Mouse (Mus musculus) MEL (cell line): ENCODE data around the gene Mnx1. TPM values are rescaled to one million over a fixed set of nuclear protein-coding genes. Genes with fewer than 3 reads are reported as not detected.

Source experiments
- DNase-seq: peaks from one replicate; pipeline ENCODE4 v3.0.0; 2011; ENCODE audit warnings: low read depth, low spot score
- H3K27ac ChIP-seq: 2 replicates; pipeline ENCODE4 v1.5.1; 2012; ENCODE audit warnings: low read depth, mild to moderate bottlenecking, control low read depth, low read length, moderate library complexity; ENCODE audit not compliant: control insufficient read depth
- H3K27me3 ChIP-seq, 2 experiments: fragments of 150-350 bp in 1 of 2; sonication (generic) in 1 of 2; 2 replicates each; pipeline ENCODE4 v1.6.1; 2012; ENCODE audit warnings: low read length in 2 of 2, mild to moderate bottlenecking in 2 of 2, improper control_type of control experiment in 1 of 2, moderate library complexity in 1 of 2; ENCODE audit not compliant: insufficient read depth in 2 of 2, control insufficient read depth in 1 of 2
- H3K36me3 ChIP-seq, 2 experiments: 2 replicates each; pipeline ENCODE4 v1.6.1; 2012 to 2014; ENCODE audit warnings: low read length in 2 of 2, improper control_type of control experiment in 1 of 2, inconsistent platforms in 1 of 2, mild to moderate bottlenecking in 1 of 2; ENCODE audit not compliant: insufficient read depth in 2 of 2, control insufficient read depth in 1 of 2
- H3K4me1 ChIP-seq, 2 experiments: fragments of 150-350 bp in 1 of 2; sonication (generic) in 1 of 2; 2 replicates each; pipeline ENCODE4 v1.6.1; 2012; ENCODE audit warnings: low read length in 2 of 2, improper control_type of control experiment in 1 of 2, mild to moderate bottlenecking in 1 of 2; ENCODE audit not compliant: insufficient read depth in 2 of 2, control insufficient read depth in 1 of 2
- H3K4me3 ChIP-seq, 2 experiments: fragments of 150-350 bp in 1 of 2; sonication (generic) in 1 of 2; 2 replicates each; pipeline ENCODE4 v1.5.1; 2012; ENCODE audit warnings: low read depth in 2 of 2, low read length in 2 of 2, mild to moderate bottlenecking in 2 of 2, moderate library complexity in 2 of 2, control low read depth in 1 of 2, improper control_type of control experiment in 1 of 2; ENCODE audit not compliant: control insufficient read depth in 1 of 2, insufficient read depth in 1 of 2
- H3K79me2 ChIP-seq: 2 replicates; pipeline ENCODE4 v1.6.1; 2012; ENCODE audit warnings: mild to moderate bottlenecking, low read length, moderate library complexity; ENCODE audit not compliant: control insufficient read depth, poor library complexity, insufficient read depth
- H3K9ac ChIP-seq: 2 replicates; pipeline ENCODE4 v1.6.1; 2012; ENCODE audit warnings: low read depth, mild to moderate bottlenecking, control low read depth, low read length, moderate library complexity; ENCODE audit not compliant: control insufficient read depth, poor library complexity, severe bottlenecking
- H3K9me3 ChIP-seq: fragments of 150-350 bp; sonication (generic); replicated peaks from 2 replicates; pipeline ENCODE4 v1.6.1; 2012; ENCODE audit warnings: mild to moderate bottlenecking, low read length, improper control_type of control experiment, moderate library complexity; ENCODE audit not compliant: insufficient read depth
- BHLHE40 ChIP-seq: IDR thresholded peaks from 2 replicates; pipeline ENCODE4 v1.6.1; 2012; ENCODE audit warnings: low read depth, mild to moderate bottlenecking, inconsistent platforms, low read length, improper control_type of control experiment, borderline replicate concordance
- E2F4 ChIP-seq: IDR thresholded peaks from 2 replicates; pipeline ENCODE4 v1.6.1; 2011; ENCODE audit warnings: low read depth, low read length, improper control_type of control experiment, borderline replicate concordance
- EP300 ChIP-seq, 2 experiments: IDR thresholded peaks; 2 replicates each; pipeline ENCODE4 v1.6.1; 2011; ENCODE audit warnings: improper control_type of control experiment in 2 of 2, low read length in 2 of 2, low read depth in 1 of 2, mild to moderate bottlenecking in 1 of 2
- ETS1 ChIP-seq: IDR thresholded peaks from 2 replicates; pipeline ENCODE4 v1.6.1; 2012; ENCODE audit warnings: low read depth, mild to moderate bottlenecking, inconsistent platforms, low read length, improper control_type of control experiment, moderate library complexity
- GABPA ChIP-seq: IDR thresholded peaks from 2 replicates; pipeline ENCODE4 v1.6.1; 2012; ENCODE audit warnings: low read depth, mild to moderate bottlenecking, inconsistent platforms, low read length, improper control_type of control experiment, moderate library complexity
- GATA1 ChIP-seq: IDR thresholded peaks from 2 replicates; pipeline ENCODE4 v1.6.1; 2011; ENCODE audit warnings: low read depth, low read length, improper control_type of control experiment
- HCFC1 ChIP-seq: IDR thresholded peaks from 2 replicates; pipeline ENCODE4 v1.6.1; 2012; ENCODE audit warnings: low read depth, mild to moderate bottlenecking, inconsistent platforms, low read length, improper control_type of control experiment, moderate library complexity
- KAT2A ChIP-seq: conservative IDR thresholded peaks from 2 replicates; pipeline ENCODE4 v1.6.1; 2012; ENCODE audit warnings: low read depth, low read length, improper control_type of control experiment, inconsistent platforms
- MAFK ChIP-seq: IDR thresholded peaks from 2 replicates; pipeline ENCODE4 v1.6.1; 2011; ENCODE audit warnings: low read depth, mild to moderate bottlenecking, low read length, improper control_type of control experiment, borderline replicate concordance
- MAX ChIP-seq: IDR thresholded peaks from 2 replicates; pipeline ENCODE4 v1.6.1; 2011; ENCODE audit warnings: low read length, improper control_type of control experiment
- RAD21 ChIP-seq: IDR thresholded peaks from 2 replicates; pipeline ENCODE4 v1.6.1; 2011; ENCODE audit warnings: mild to moderate bottlenecking, low read depth, low read length, improper control_type of control experiment
- SIN3A ChIP-seq: IDR thresholded peaks from 2 replicates; pipeline ENCODE4 v1.6.1; 2012; ENCODE audit warnings: low read length, improper control_type of control experiment, inconsistent platforms
- TCF12 ChIP-seq: IDR thresholded peaks from 2 replicates; pipeline ENCODE4 v1.6.1; 2014; ENCODE audit warnings: low read depth, mild to moderate bottlenecking, inconsistent platforms, low read length, improper control_type of control experiment, moderate library complexity
- USF2 ChIP-seq, 2 experiments: IDR thresholded peaks; 2 replicates each; pipeline ENCODE4 v1.6.1; 2011 to 2012; ENCODE audit warnings: improper control_type of control experiment in 2 of 2, low read length in 2 of 2, borderline replicate concordance in 1 of 2, inconsistent platforms in 1 of 2, low read depth in 1 of 2, mild to moderate bottlenecking in 1 of 2; ENCODE audit not compliant: insufficient read depth in 1 of 2
- ZMIZ1 ChIP-seq: IDR thresholded peaks from 2 replicates; pipeline ENCODE4 v1.6.1; 2012; ENCODE audit warnings: low read depth, mild to moderate bottlenecking, inconsistent platforms, low read length, improper control_type of control experiment, moderate library complexity
- ZNF384 ChIP-seq: IDR thresholded peaks from 2 replicates; pipeline ENCODE4 v1.6.1; 2012; ENCODE audit warnings: low read depth, mild to moderate bottlenecking, inconsistent platforms, low read length, improper control_type of control experiment
- polyA plus RNA-seq, 2 experiments: library from polyadenylated mRNA; stranded (reverse) in 1 of 2; unstranded in 1 of 2; fragments of >175 nt in 1 of 2; fragments of >200 nt in 1 of 2; gene quantifications; 2 replicates each; pipeline versions ENCODE4 v1.2.1 to v1.2.4; 2012; ENCODE audit warnings: low replicate concordance in 2 of 2, low read depth in 1 of 2; ENCODE audit not compliant: insufficient read length in 2 of 2, insufficient read depth in 1 of 2, missing spikeins in 1 of 2
- total RNA-seq: library from RNA; depleted of rRNA; stranded (reverse); fragments of 300-350 nt; gene quantifications from 2 replicates; pipeline ENCODE4 v1.2.3, GENCODE M21; 2012

Gene Mnx1
- total and polyA plus RNA-seq, 3 experiments, result not detected

DNA sequence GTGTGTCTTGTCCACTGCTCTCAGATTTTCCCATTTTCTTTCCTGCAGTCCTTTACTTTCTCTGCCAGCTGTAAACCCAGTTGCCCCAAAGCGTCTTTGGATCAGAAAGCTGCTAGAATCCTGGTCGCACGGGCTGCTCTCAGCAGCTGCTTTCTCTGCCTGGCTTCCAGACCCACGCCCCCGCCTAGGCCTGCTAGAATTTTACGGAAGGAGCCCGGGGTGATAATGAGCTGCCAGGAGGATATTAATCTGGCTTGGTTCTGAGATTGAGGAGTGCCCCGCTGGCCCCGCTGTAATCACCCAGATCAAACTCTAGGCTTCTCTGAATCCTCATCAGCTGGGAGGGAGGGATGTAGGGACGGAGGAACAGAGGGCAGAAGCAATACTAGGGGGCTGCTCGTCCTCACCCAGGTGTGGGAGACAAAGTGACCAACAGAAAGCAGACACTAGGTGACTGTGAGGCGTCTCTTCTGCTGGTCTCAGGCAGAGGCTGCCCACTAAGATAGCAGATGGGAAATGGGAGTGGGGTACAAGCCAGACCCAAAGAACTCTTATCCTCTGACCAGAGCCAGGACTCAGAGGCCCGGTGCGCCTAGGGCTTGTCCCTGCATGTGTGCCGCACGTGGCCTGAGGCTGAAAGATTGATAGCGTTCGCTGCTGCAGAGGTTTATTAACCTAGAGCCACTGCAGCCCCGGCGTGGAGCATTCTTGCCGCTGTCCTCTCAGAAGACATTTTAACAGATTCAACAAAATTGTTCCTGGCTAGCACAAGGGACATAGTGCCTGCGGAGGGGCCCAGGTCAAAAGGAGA lies 6.2 kb downstream of the Mnx1 start:
- Histone ChIP-seq H3K27ac (no peak overlapping the region), H3K9me3 (no peaks in the 10 kb centered on the region), H3K4me3 (no peak overlapping the region), H3K27me3 (peaks cover 0 to 3% of the 10 kb centered on the region in 2 experiments; a peak in 3 of 4 replicates), H3K79me2 (no peaks in the 10 kb centered on the region; the same call in 1 of the 2 replicates), H3K36me3 (peaks cover 0 to 2% of the 10 kb centered on the region in 2 experiments; a peak in 1 of 4 replicates), H3K9ac (no peak overlapping the region), H3K4me1 (peaks cover 4 to 8% of the 10 kb centered on the region in 2 experiments)
- no peak for TF ChIP-seq MAFK
- no peak for TF ChIP-seq EP300 (IDR thresholded peaks at IDR 0.05; ENCODE audit: low read depth in 1 of 2, low read length in 2 of 2)
- no peak for TF ChIP-seq GATA1
- no peak for TF ChIP-seq HCFC1
- no peak for TF ChIP-seq GABPA
- no peak for TF ChIP-seq KAT2A
- TF ChIP-seq ZMIZ1, result no peak
- no peak for TF ChIP-seq RAD21
- TF ChIP-seq BHLHE40, result no peak
- TF ChIP-seq TCF12, result no peak
- TF ChIP-seq E2F4, result no peak
- no peak for TF ChIP-seq SIN3A
- no peak for DNase-seq

DNA sequence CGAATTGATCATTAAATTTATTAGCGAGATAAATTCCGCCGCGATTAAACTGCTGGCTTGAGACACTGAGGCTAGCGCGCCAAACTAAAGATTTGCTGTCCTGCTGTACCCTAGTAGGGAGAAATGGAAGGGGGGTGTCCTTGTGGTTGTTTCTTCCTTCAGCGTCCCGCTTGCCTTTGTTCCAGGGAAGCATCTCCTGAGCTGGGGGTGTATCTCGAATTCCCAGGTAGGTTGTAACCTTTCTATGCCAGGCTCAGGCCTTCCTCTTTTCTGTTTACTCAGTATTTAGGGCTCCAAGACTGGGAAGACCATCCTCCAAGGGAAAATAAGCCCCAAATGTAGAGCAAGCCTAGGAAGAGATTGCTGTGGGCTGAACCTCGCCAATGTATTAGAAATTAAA lies 6.9 kb downstream of the Mnx1 start:
- H3K4me1 ChIP-seq, result peaks cover 4 to 8% of the 10 kb centered on the region in 2 experiments
- no peak overlapping the region for H3K9ac ChIP-seq
- H3K27me3 ChIP-seq, result peaks cover 0 to 3% of the 10 kb centered on the region in 2 experiments; a peak in 3 of 4 replicates
- no peaks in the 10 kb centered on the region for H3K9me3 ChIP-seq
- peaks cover 0 to 2% of the 10 kb centered on the region in 2 experiments; a peak in 1 of 4 replicates for H3K36me3 ChIP-seq
- H3K79me2 ChIP-seq, result no peaks in the 10 kb centered on the region; the same call in 1 of the 2 replicates
- DNase-seq, result no peak
- H3K4me3 ChIP-seq, result no peak overlapping the region
- H3K27ac ChIP-seq, result no peak overlapping the region
- TF ChIP-seq EP300 (IDR thresholded peaks at IDR 0.05; ENCODE audit: low read depth in 1 of 2, low read length in 2 of 2), result no peak
- TF ChIP-seq ZNF384, result no peak
- TF ChIP-seq USF2 (IDR thresholded peaks at IDR 0.05; ENCODE audit: borderline replicate concordance in 1 of 2, insufficient read depth in 1 of 2, low read depth in 1 of 2, low read length in 2 of 2), result no peak
- no peak for TF ChIP-seq ETS1
- no peak for TF ChIP-seq MAX
